Mouse (Mus musculus): ENCODE measurements at regions not wholly inside any gene's neighbourhood (a gene's known extent, or its start where the extent isn't known, plus 50 kb on each side); places are given as distances from the start of the nearest gene placed in this dataset.

- TF ChIP-seq CTCF (IDR thresholded peaks at IDR 0.05; ENCODE audit: low read depth) (no peak), EP300 (IDR thresholded peaks at IDR 0.05; ENCODE audit: low read depth) (no peak)
These were observed 131.1 kb downstream of the Kcnk1 start for GRCm38 (mm10) chr8:126126041-126126440.
